Comparison of ENCODE assay signal across 7 mouse cellular contexts in the genomic region with DNA sequence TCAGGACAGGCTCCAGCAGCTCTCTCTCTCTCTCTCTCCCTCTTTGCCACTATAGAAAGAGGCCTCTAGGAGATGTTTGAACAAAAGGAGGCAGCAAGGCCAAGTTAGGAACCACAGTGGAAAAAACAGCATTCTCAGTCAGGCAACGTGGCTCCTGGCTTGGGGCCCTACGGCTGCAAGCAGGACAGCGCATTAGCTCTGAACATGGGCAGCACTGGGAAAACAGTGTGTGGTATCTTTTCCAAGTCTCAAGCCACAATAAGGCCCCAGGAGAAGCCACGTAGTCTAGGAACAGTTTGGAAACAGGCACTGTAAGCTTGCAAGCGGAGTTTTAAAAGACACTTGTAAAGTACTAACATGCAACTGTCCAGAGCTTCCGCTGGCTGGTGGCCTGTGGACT. TPM values are rescaled to one million over a fixed set of nuclear protein-coding genes. Genes with fewer than 3 reads are reported as not detected.
DNase-seq lines count a peak whose midpoint lies in the region; ATAC-seq lines count a peak whose summit lies in the region.

No protein-coding gene starts in this region.

- no peaks in the 10 kb centered on the region for H3K27me3 ChIP-seq in lung, embryonic 15.5 days
- no peaks in the 10 kb centered on the region for H3K27me3 ChIP-seq in forebrain, embryonic 16.5 days (replicated peaks; ENCODE audit: control insufficient read depth, insufficient read depth, low read length)
- H3K27me3 ChIP-seq in hindbrain, embryonic 16.5 days (replicated peaks; ENCODE audit: control insufficient read depth, insufficient read depth, low read length) = no peaks in the 10 kb centered on the region
- no peaks in the 10 kb centered on the region for H3K27me3 ChIP-seq in neural tube, embryonic 15.5 days (replicated peaks)

- H3K27ac ChIP-seq in lung, embryonic 15.5 days = peak overlapping the region; percentile 45; the same call in 1 of the 2 replicates
- no peak overlapping the region for H3K27ac ChIP-seq in forebrain, embryonic 16.5 days (ENCODE audit: low read length)
- 0 out of 2 replicates have a peak overlapping the region, but pooled peaks have one; percentile 5 for H3K27ac ChIP-seq in hindbrain, embryonic 16.5 days (ENCODE audit: low read depth, low read length)
- peak overlapping the region; percentile 2; the same call in 1 of the 2 replicates for H3K27ac ChIP-seq in neural tube, embryonic 15.5 days (replicated peaks)

- ATAC-seq in lung, embryonic 15.5 days (ENCODE audit: borderline replicate concordance, extremely low read depth, low FRiP score, low TSS enrichment) = no peak
- ATAC-seq in forebrain, embryonic 16.5 days = no peak
- no peak for ATAC-seq in hindbrain, embryonic 16.5 days
- ATAC-seq in neural tube, embryonic 15.5 days (ENCODE audit: low FRiP score) = no peak

- peak overlapping the region; percentile 73 for H3K4me2 ChIP-seq in lung, embryonic 15.5 days
- H3K4me2 ChIP-seq in forebrain, embryonic 16.5 days (ENCODE audit: low read length) = peak overlapping the region; percentile 85
- H3K4me2 ChIP-seq in hindbrain, embryonic 16.5 days (ENCODE audit: low read length) = peak overlapping the region; percentile 71
- peak overlapping the region; percentile 83 for H3K4me2 ChIP-seq in neural tube, embryonic 15.5 days

- DNase-seq in lung, postnatal 36 days = no peak
- no peak for DNase-seq in spleen, postnatal 4 days (ENCODE audit: low spot score in 2 of 2)
- no peak for DNase-seq in frontal cortex, adult 2 months (ENCODE audit: extremely low spot score in 1 of 2, low spot score in 1 of 2)

- H3K4me3 ChIP-seq in lung, embryonic 15.5 days = peak overlapping the region; percentile 83
- H3K4me3 ChIP-seq in forebrain, embryonic 16.5 days (replicated peaks; ENCODE audit: low read length) = peak overlapping the region; percentile 95
- peak overlapping the region; percentile 87 for H3K4me3 ChIP-seq in hindbrain, embryonic 16.5 days (ENCODE audit: low read length)
- peak overlapping the region; percentile 80 for H3K4me3 ChIP-seq in neural tube, embryonic 15.5 days (replicated peaks)

- peak overlapping the region; percentile 17 for H3K9ac ChIP-seq in lung, embryonic 15.5 days
- peak overlapping the region; percentile 34 for H3K9ac ChIP-seq in forebrain, embryonic 16.5 days (replicated peaks; ENCODE audit: low read depth, low read length)
- H3K9ac ChIP-seq in hindbrain, embryonic 16.5 days (ENCODE audit: low read depth, low read length) = peak overlapping the region; percentile 36; the same call in 1 of the 2 replicates
- H3K9ac ChIP-seq in neural tube, embryonic 15.5 days (replicated peaks) = 0 out of 2 replicates have a peak overlapping the region, but pooled peaks have one; percentile 2

- H3K4me1 ChIP-seq in lung, embryonic 15.5 days = peaks cover 66% of the 10 kb centered on the region
- H3K4me1 ChIP-seq in forebrain, embryonic 16.5 days (replicated peaks; ENCODE audit: control insufficient read depth, insufficient read depth, low read length) = peaks cover 40% of the 10 kb centered on the region
- peaks cover 27% of the 10 kb centered on the region for H3K4me1 ChIP-seq in hindbrain, embryonic 16.5 days (ENCODE audit: control insufficient read depth, insufficient read depth, low read depth, low read length)
- H3K4me1 ChIP-seq in neural tube, embryonic 15.5 days = peaks cover 49% of the 10 kb centered on the region

- WGBS in lung, embryonic 15.5 days = 46% methylated on average over 6 of the region's 6 CpGs
- 51% methylated on average over 6 of the region's 6 CpGs for WGBS in forebrain, embryonic 16.5 days
- WGBS in hindbrain, embryonic 16.5 days = 55% methylated on average over 6 of the region's 6 CpGs
- WGBS in neural tube, embryonic 15.5 days = 62% methylated on average over 6 of the region's 6 CpGs

- no peaks in the 10 kb centered on the region for H3K36me3 ChIP-seq in lung, embryonic 15.5 days
- H3K36me3 ChIP-seq in forebrain, embryonic 16.5 days (ENCODE audit: control insufficient read depth, insufficient read depth) = no peaks in the 10 kb centered on the region
- no peaks in the 10 kb centered on the region for H3K36me3 ChIP-seq in hindbrain, embryonic 16.5 days (ENCODE audit: control insufficient read depth, insufficient read depth, low read length)
- no peaks in the 10 kb centered on the region for H3K36me3 ChIP-seq in neural tube, embryonic 15.5 days

- H3K9me3 ChIP-seq in lung, embryonic 15.5 days = no peaks in the 10 kb centered on the region
- H3K9me3 ChIP-seq in forebrain, embryonic 16.5 days (ENCODE audit: control insufficient read depth, low read length) = no peaks in the 10 kb centered on the region
- no peaks in the 10 kb centered on the region for H3K9me3 ChIP-seq in hindbrain, embryonic 16.5 days (ENCODE audit: control insufficient read depth, low read length)
- no peaks in the 10 kb centered on the region for H3K9me3 ChIP-seq in neural tube, embryonic 15.5 days (replicated peaks)

RNA-seq across cellular contexts. Expression of gene Rnf144a, which starts 2.3 kb away (rescaled TPM):
- 50.5 and 52.7 TPM in 2 replicates for polyA plus RNA-seq in lung, embryonic 15.5 days (2015; fragmentation: Nextera tagmentation; extraction: Ambion mirVana)
- polyA plus RNA-seq in forebrain, embryonic 16.5 days (2015; fragmentation: Nextera tagmentation; extraction: Ambion mirVana) = 38.2 and 38.9 TPM in 2 replicates
- polyA plus RNA-seq in hindbrain, embryonic 16.5 days (2015; fragmentation: Nextera tagmentation; extraction: Ambion mirVana) = 21.6 and 26.4 TPM in 2 replicates
- 25.7 and 27.5 TPM in 2 replicates for polyA plus RNA-seq in neural tube, embryonic 15.5 days (2015; fragmentation: Nextera tagmentation; extraction: Ambion mirVana)
- 15.6 and 16.1 TPM in 2 replicates for polyA plus RNA-seq in frontal cortex, adult 2 months (2012; rRNA removed)

RNA-seq across cellular contexts. Expression of gene Rsad2, which starts 43.5 kb away (rescaled TPM):
- polyA plus RNA-seq in lung, embryonic 15.5 days (2015; fragmentation: Nextera tagmentation; extraction: Ambion mirVana) = 0.96 and 1.0 TPM in 2 replicates
- 0.36 and 0.56 TPM in 2 replicates for polyA plus RNA-seq in forebrain, embryonic 16.5 days (2015; fragmentation: Nextera tagmentation; extraction: Ambion mirVana)
- polyA plus RNA-seq in hindbrain, embryonic 16.5 days (2015; fragmentation: Nextera tagmentation; extraction: Ambion mirVana) = 0.34 and 0.88 TPM in 2 replicates
- 0.32 and 1.6 TPM in 2 replicates for polyA plus RNA-seq in neural tube, embryonic 15.5 days (2015; fragmentation: Nextera tagmentation; extraction: Ambion mirVana)
- 1.2 TPM in 2 replicates for polyA plus RNA-seq in frontal cortex, adult 2 months (2012; rRNA removed)

RNA-seq across cellular contexts. Expression of gene Cmpk2, which starts 56.2 kb away (rescaled TPM):
- polyA plus RNA-seq in lung, embryonic 15.5 days (2015; fragmentation: Nextera tagmentation; extraction: Ambion mirVana) = 7.7 and 7.8 TPM in 2 replicates
- 12.4 and 16.6 TPM in 2 replicates for polyA plus RNA-seq in forebrain, embryonic 16.5 days (2015; fragmentation: Nextera tagmentation; extraction: Ambion mirVana)
- polyA plus RNA-seq in hindbrain, embryonic 16.5 days (2015; fragmentation: Nextera tagmentation; extraction: Ambion mirVana) = 23.6 and 23.9 TPM in 2 replicates
- 20.2 and 25.4 TPM in 2 replicates for polyA plus RNA-seq in neural tube, embryonic 15.5 days (2015; fragmentation: Nextera tagmentation; extraction: Ambion mirVana)
- polyA plus RNA-seq in frontal cortex, adult 2 months (2012; rRNA removed) = 12.6 and 14.8 TPM in 2 replicates
